Mouse (Mus musculus) granulocyte monocyte progenitor cell, adult 5-6 weeks (primary cell): Measurements from ENCODE around the gene Gzmf. TPM values are rescaled to one million over a fixed set of nuclear protein-coding genes. Genes with fewer than 3 reads are reported as not detected.
A peak's percentile ranks its signal among the peaks of the same experiment; 100 is the strongest.
"Not testable (repeated sequence)": the region's sequence is repeated elsewhere in the genome, so short reads cannot be mapped to it uniquely, and the experiment has no call there.

Experiments used
- ATAC-seq: replicated peaks from 2 replicates; pipeline ENCODE4 v1.8.0; 2016; ENCODE audit warnings: mild to moderate bottlenecking, moderate TSS enrichment, inconsistent platforms; ENCODE audit not compliant: poor library complexity, severe bottlenecking
- total RNA-seq, 2 experiments: library from RNA; stranded (forward) in 1 of 2; stranded (reverse) in 1 of 2; fragments of 200-712, 200-1000 nt in 1 of 2; fragments of >200 nt in 1 of 2; fragmentation: Nextera tagmentation in 1 of 2; gene quantifications; 2 replicates each; pipeline ENCODE4 v1.2.3; 2014 to 2017

The Gzmf gene
- not detected in 2 replicates for total RNA-seq (2014; fragmentation: Nextera tagmentation)
- total RNA-seq (2017), result not detected in 2 replicates

GRCm38 (mm10) chr14:56211317-56211716 lies at the start of gene Gzmf:
Gzmf (minus strand) TSS chr14:56211417.
- no peak for ATAC-seq

GRCm38 (mm10) chr14:56240409-56240808 lies 29.2 kb upstream of the Gzmf start:
- ATAC-seq, result no peak

- ATAC-seq, result no peak
Measured at GRCm38 (mm10) chr14:56234556-56234955, 23.3 kb upstream of the Gzmf start, which contains the start of gene Gzmc. Gzmc (minus strand) TSS chr14:56234656.

- ATAC-seq, result no peak
Measured at GRCm38 (mm10) chr14:56205613-56206012, 5.6 kb downstream of the Gzmf start.

- ATAC-seq, result peak; percentile 66
Measured at GRCm38 (mm10) chr14:56205021-56205420, 6.2 kb downstream of the Gzmf start.

- peak; percentile 52 for ATAC-seq
Measured at GRCm38 (mm10) chr14:56203975-56204374, 7.2 kb downstream of the Gzmf start.

GRCm38 (mm10) chr14:56186946-56187345 lies 24.3 kb downstream of the Gzmf start:
- peak; percentile 58 for ATAC-seq

GRCm38 (mm10) chr14:56186521-56186920 lies 24.7 kb downstream of the Gzmf start:
- ATAC-seq, result no peak

GRCm38 (mm10) chr14:56177651-56178050 lies 33.6 kb downstream of the Gzmf start:
- ATAC-seq, result peak; percentile 62

GRCm38 (mm10) chr14:56174499-56174898 lies 36.7 kb downstream of the Gzmf start, which contains the start of gene Gzmn:
Gzmn (minus strand) TSS chr14:56174599.
- ATAC-seq, result no peak

GRCm38 (mm10) chr14:56173396-56173795 lies 37.8 kb downstream of the Gzmf start:
- ATAC-seq, result no peak

- ATAC-seq, result no peak
Measured at GRCm38 (mm10) chr14:56172744-56173143, 38.5 kb downstream of the Gzmf start.

GRCm38 (mm10) chr14:56168009-56168408 lies 43.2 kb downstream of the Gzmf start:
- ATAC-seq, result no peak

- no peak for ATAC-seq
Measured at GRCm38 (mm10) chr14:56162109-56162508, 49.1 kb downstream of the Gzmf start.

- ATAC-seq, result not testable (repeated sequence)
Measured at GRCm38 (mm10) chr14:56159479-56159878, 51.7 kb downstream of the Gzmf start, which contains the start of gene Gzmg. Gzmg (minus strand) TSS chr14:56159579.

- no peak for ATAC-seq
Measured at GRCm38 (mm10) chr14:56155340-56155739, 55.9 kb downstream of the Gzmf start.

Other genes starting within 250 kb of the Gzmf start
- not detected in 2 replicates for gene Mcpt1, start 193.4 kb downstream of the Gzmf start, total RNA-seq (2014; fragmentation: Nextera tagmentation)
- not detected in 2 replicates for gene Mcpt1, start 193.4 kb downstream of the Gzmf start, total RNA-seq (2017)
- gene Mcpt9, start 180.9 kb downstream of the Gzmf start, total RNA-seq (2014; fragmentation: Nextera tagmentation), result not detected in 2 replicates
- not detected in 2 replicates for gene Mcpt9, start 180.9 kb downstream of the Gzmf start, total RNA-seq (2017)
- gene Mcpt2, start 169.4 kb downstream of the Gzmf start, total RNA-seq (2014; fragmentation: Nextera tagmentation), result not detected in 2 replicates
- not detected in 2 replicates for gene Mcpt2, start 169.4 kb downstream of the Gzmf start, total RNA-seq (2017)
- gene Mcpt4, start 149.1 kb downstream of the Gzmf start, total RNA-seq (2014; fragmentation: Nextera tagmentation), result not detected in 2 replicates
- not detected in 2 replicates for gene Mcpt4, start 149.1 kb downstream of the Gzmf start, total RNA-seq (2017)
- 85.6 and 130 TPM in 2 replicates for gene Mcpt8, start 126.1 kb downstream of the Gzmf start, total RNA-seq (2014; fragmentation: Nextera tagmentation)
- gene Mcpt8, start 126.1 kb downstream of the Gzmf start, total RNA-seq (2017), result 31.0 and 50.8 TPM in 2 replicates
- 2,198 and 2,270 TPM in 2 replicates for gene Ctsg, start 108.8 kb downstream of the Gzmf start, total RNA-seq (2014; fragmentation: Nextera tagmentation)
- 4,568 and 5,380 TPM in 2 replicates for gene Ctsg, start 108.8 kb downstream of the Gzmf start, total RNA-seq (2017)
- gene Gzme, start 90.8 kb downstream of the Gzmf start, total RNA-seq (2014; fragmentation: Nextera tagmentation), result not detected in 2 replicates
- gene Gzme, start 90.8 kb downstream of the Gzmf start, total RNA-seq (2017), result not detected in 2 replicates
- gene Gzmd, start 78.8 kb downstream of the Gzmf start, total RNA-seq (2014; fragmentation: Nextera tagmentation), result not detected in 2 replicates
- not detected in 2 replicates for gene Gzmd, start 78.8 kb downstream of the Gzmf start, total RNA-seq (2017)
- not detected in 2 replicates for gene Gzmg, start 51.8 kb downstream of the Gzmf start, total RNA-seq (2014; fragmentation: Nextera tagmentation)
- gene Gzmg, start 51.8 kb downstream of the Gzmf start, total RNA-seq (2017), result not detected in 2 replicates
- gene Gzmn, start 36.8 kb downstream of the Gzmf start, total RNA-seq (2014; fragmentation: Nextera tagmentation), result not detected in 2 replicates
- not detected in 2 replicates for gene Gzmn, start 36.8 kb downstream of the Gzmf start, total RNA-seq (2017)
- gene Gzmc, start 23.2 kb upstream of the Gzmf start, total RNA-seq (2014; fragmentation: Nextera tagmentation), result not detected in 2 replicates
- not detected in 2 replicates for gene Gzmc, start 23.2 kb upstream of the Gzmf start, total RNA-seq (2017)
- gene Gzmb, start 50.8 kb upstream of the Gzmf start, total RNA-seq (2014; fragmentation: Nextera tagmentation), result 2.1 and 7.8 TPM in 2 replicates
- 0.34 and 2.4 TPM in 2 replicates for gene Gzmb, start 50.8 kb upstream of the Gzmf start, total RNA-seq (2017)
- gene Atp12a, start 153.7 kb upstream of the Gzmf start, total RNA-seq (2014; fragmentation: Nextera tagmentation), result not detected in 2 replicates
- not detected in 2 replicates for gene Atp12a, start 153.7 kb upstream of the Gzmf start, total RNA-seq (2017)
- 0.67 and 4.1 TPM in 2 replicates for gene Rnf17, start 191.2 kb upstream of the Gzmf start, total RNA-seq (2014; fragmentation: Nextera tagmentation)
- 2.4 and 4.1 TPM in 2 replicates for gene Rnf17, start 191.2 kb upstream of the Gzmf start, total RNA-seq (2017)